Mouse (Mus musculus) bone marrow macrophage, adult 2 months (primary cell): Measurements from ENCODE around the gene Ccl12. TPM values are rescaled to one million over a fixed set of nuclear protein-coding genes. Genes with fewer than 3 reads are reported as not detected.

Source experiments
- H3K27ac ChIP-seq: 2 replicates; pipeline ENCODE4 v1.5.1; 2012; ENCODE audit warnings: low read depth, low read length; ENCODE audit not compliant: insufficient read depth
- H3K4me1 ChIP-seq: 2 replicates; pipeline ENCODE4 v1.6.1; 2012; ENCODE audit warnings: low read length; ENCODE audit not compliant: control insufficient read depth, insufficient read depth
- H3K4me3 ChIP-seq: 2 replicates; pipeline ENCODE4 v1.5.1; 2012; ENCODE audit warnings: mild to moderate bottlenecking, low read length, moderate library complexity; ENCODE audit not compliant: insufficient read depth
- CTCF ChIP-seq: IDR thresholded peaks from 2 replicates; pipeline ENCODE4 v1.5.1; 2012; ENCODE audit warnings: low read depth, mild to moderate bottlenecking, low read length, moderate library complexity
- POLR2A ChIP-seq: IDR thresholded peaks from 2 replicates; pipeline ENCODE4 v1.6.1; 2012; ENCODE audit warnings: mild to moderate bottlenecking, low read depth, low read length, borderline replicate concordance
- polyA plus RNA-seq: library from polyadenylated mRNA; stranded (reverse); fragments of >200 nt; gene quantifications from 2 replicates; pipeline ENCODE4 v1.2.4, GENCODE M21; 2012; ENCODE audit not compliant: missing spikeins, insufficient read depth, insufficient read length

The Ccl12 gene
- 1.1 and 1.7 TPM in 2 replicates for polyA plus RNA-seq

GRCm38 (mm10) chr11:82101529-82101928 lies at the start of gene Ccl12:
Gene Ccl12, plus strand, starts transcription at chr11:82101845.
- Histone ChIP-seq H3K27ac (peak within 1 kb of the TSS; percentile 75), H3K4me1 (peaks cover 35% of the 10 kb centered on the region), H3K4me3 (peak within 1 kb of the TSS; percentile 24; the same call in 1 of the 2 replicates)
- TF ChIP-seq CTCF (no peak), POLR2A (no peak)

- no peak overlapping the region for H3K4me3 ChIP-seq
- no peak overlapping the region for H3K27ac ChIP-seq
- no peaks in the 10 kb centered on the region for H3K4me1 ChIP-seq
- TF ChIP-seq CTCF = no peak
These were observed 47.8 kb upstream of the Ccl12 start for GRCm38 (mm10) chr11:82053849-82054248.

- Histone ChIP-seq H3K27ac (no peak within 1 kb of the TSS), H3K4me1 (peaks cover 3% of the 10 kb centered on the region; the same call in 1 of the 2 replicates), H3K4me3 (no peak within 1 kb of the TSS)
- TF ChIP-seq POLR2A = no peak
- TF ChIP-seq CTCF = no peak
These were observed 44.0 kb upstream of the Ccl12 start, which contains the start of gene Ccl11 for GRCm38 (mm10) chr11:82057646-82058045. Gene Ccl11, plus strand, starts transcription at chr11:82057823.

GRCm38 (mm10) chr11:82062226-82062625 lies 39.4 kb upstream of the Ccl12 start:
- TF ChIP-seq POLR2A (no peak), CTCF (no peak)
- peaks cover 12% of the 10 kb centered on the region for H3K4me1 ChIP-seq
- no peak overlapping the region for H3K4me3 ChIP-seq
- no peak overlapping the region for H3K27ac ChIP-seq

- no peak for TF ChIP-seq POLR2A
- no peak for TF ChIP-seq CTCF
- H3K4me3 ChIP-seq = no peak overlapping the region
- peaks cover 12% of the 10 kb centered on the region for H3K4me1 ChIP-seq
- no peak overlapping the region for H3K27ac ChIP-seq
These were observed 38.2 kb upstream of the Ccl12 start for GRCm38 (mm10) chr11:82063454-82063853.

- Histone ChIP-seq H3K4me1 (peaks cover 14% of the 10 kb centered on the region), H3K27ac (no peak overlapping the region), H3K4me3 (no peak overlapping the region)
- no peak for TF ChIP-seq POLR2A
- no peak for TF ChIP-seq CTCF
These were observed 34.6 kb upstream of the Ccl12 start for GRCm38 (mm10) chr11:82066953-82067571.

- Histone ChIP-seq H3K27ac (no peak overlapping the region), H3K4me1 (peaks cover 27% of the 10 kb centered on the region), H3K4me3 (no peak overlapping the region)
- no peak for TF ChIP-seq CTCF
These were observed 30.6 kb upstream of the Ccl12 start for GRCm38 (mm10) chr11:82071076-82071475.

GRCm38 (mm10) chr11:82072374-82072773 lies 29.3 kb upstream of the Ccl12 start:
- H3K4me1 ChIP-seq = peaks cover 23% of the 10 kb centered on the region
- H3K4me3 ChIP-seq = no peak overlapping the region
- no peak for TF ChIP-seq POLR2A
- TF ChIP-seq CTCF = no peak; the same call in 1 of the 2 replicates
- H3K27ac ChIP-seq = no peak overlapping the region

GRCm38 (mm10) chr11:82072984-82073383 lies 28.7 kb upstream of the Ccl12 start:
- peaks cover 28% of the 10 kb centered on the region for H3K4me1 ChIP-seq
- no peak overlapping the region for H3K4me3 ChIP-seq
- peak overlapping the region; percentile 40 for H3K27ac ChIP-seq
- no peak for TF ChIP-seq POLR2A
- no peak for TF ChIP-seq CTCF

GRCm38 (mm10) chr11:82073686-82074085 lies 28.0 kb upstream of the Ccl12 start:
- no peak for TF ChIP-seq CTCF
- H3K4me3 ChIP-seq = no peak overlapping the region
- H3K4me1 ChIP-seq = peaks cover 31% of the 10 kb centered on the region
- H3K27ac ChIP-seq = no peak overlapping the region
